Mouse (Mus musculus) brain, embryonic 14.5 days (tissue): ENCODE results near the gene Cers6. TPM values are rescaled to one million over a fixed set of nuclear protein-coding genes. Genes with fewer than 3 reads are reported as not detected.
A peak's percentile ranks its signal among the peaks of the same experiment; 100 is the strongest.

ENCODE experiments used
- DNase-seq: peaks from one replicate; pipeline ENCODE4 v3.0.0-alpha.2; 2011; ENCODE audit warnings: low read depth
- CTCF ChIP-seq: fragments of 200-500 bp; IDR thresholded peaks from 2 replicates; pipeline ENCODE4 v1.5.1; 2012; ENCODE audit warnings: inconsistent platforms, mild to moderate bottlenecking, moderate library complexity, borderline replicate concordance; ENCODE audit not compliant: insufficient read depth, insufficient read length; ENCODE audit errors: extremely low read depth
- POLR2A ChIP-seq: fragments of 200-500 bp; IDR thresholded peaks from 2 replicates; pipeline ENCODE4 v1.6.1; 2012; ENCODE audit warnings: mild to moderate bottlenecking, inconsistent platforms, borderline replicate concordance; ENCODE audit not compliant: poor library complexity, insufficient read depth, insufficient read length, severe bottlenecking; ENCODE audit errors: extremely low read depth
- polyA plus RNA-seq: library from polyadenylated mRNA; depleted of rRNA; stranded (reverse); fragments of >200 nt; gene quantifications from 2 replicates; pipeline ENCODE4 v1.2.3, GENCODE M21; 2012

Cers6 gene
- polyA plus RNA-seq, 1 experiment: 45.0 TPM

DNA sequence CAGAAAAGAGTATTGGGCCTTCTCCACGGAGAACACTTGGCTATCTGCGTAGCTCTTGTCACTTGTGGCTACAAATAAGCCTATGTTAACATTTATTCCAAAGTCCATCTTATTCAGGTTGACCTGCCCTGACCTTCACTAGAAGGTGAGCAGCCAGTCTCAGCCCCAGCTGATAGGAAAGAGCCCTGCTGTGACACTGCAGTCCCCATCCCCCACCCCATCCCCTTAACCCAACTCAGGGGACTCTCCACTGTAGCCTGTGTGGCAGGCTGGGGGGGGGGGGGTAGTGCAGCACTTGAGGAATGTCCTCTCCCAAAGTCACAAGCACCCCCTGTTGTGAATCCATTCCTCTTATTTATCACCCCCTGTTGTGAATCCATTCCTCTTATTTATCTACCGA is 270.8 kb downstream of the Cers6 start:
- no peak for DNase-seq
- no peak for TF ChIP-seq CTCF
- no peak for TF ChIP-seq POLR2A

DNA sequence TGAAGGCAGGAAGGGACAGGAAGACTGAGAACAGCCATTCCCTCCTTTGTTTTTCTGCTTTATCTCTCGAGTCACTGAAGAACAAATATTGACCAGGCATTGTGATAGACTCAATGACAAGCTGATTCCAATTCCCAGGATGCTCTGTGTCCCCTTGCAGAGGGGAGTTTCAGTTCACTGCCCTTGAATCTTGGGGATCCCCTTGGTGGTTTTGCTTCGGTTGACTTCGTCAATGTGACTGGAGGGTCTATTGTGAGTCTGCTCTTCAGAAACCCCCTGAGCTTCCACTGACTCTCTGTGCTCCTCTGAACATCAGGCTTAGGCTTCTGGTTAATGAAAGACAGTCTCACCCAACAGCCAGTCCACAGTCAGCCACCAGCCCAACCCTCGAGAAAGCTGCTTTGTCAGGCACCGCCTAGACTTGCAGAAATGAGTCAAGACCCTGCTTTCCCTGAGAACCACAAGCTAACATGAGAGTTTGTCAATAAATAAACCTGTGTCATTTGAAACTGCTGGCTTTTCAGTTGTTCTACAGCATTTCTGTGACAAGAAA is 271.3 kb downstream of the Cers6 start:
- TF ChIP-seq POLR2A (no peak), CTCF (no peak)
- DNase-seq: no peak

DNA sequence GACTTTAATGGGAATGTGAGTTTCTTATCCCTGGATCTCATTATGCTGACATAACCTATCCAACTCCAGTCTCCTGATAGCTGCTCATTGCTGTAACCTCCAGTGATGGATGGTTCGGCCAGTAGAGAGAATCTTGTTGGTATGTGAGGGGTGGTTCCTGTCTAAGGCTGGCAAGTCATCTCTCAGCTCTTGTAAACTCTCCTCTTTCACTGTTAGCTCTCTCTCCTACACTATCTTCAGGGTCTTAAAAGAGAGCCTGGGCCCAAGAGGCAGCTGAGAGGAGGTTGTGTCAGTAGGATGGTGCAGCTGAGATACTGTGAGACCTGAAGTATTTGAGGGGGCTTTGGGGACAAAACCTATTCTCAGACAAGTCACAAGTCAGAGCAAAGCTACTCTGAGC is 272.9 kb downstream of the Cers6 start:
- no peak for DNase-seq
- TF ChIP-seq CTCF (no peak), POLR2A (no peak)

DNA sequence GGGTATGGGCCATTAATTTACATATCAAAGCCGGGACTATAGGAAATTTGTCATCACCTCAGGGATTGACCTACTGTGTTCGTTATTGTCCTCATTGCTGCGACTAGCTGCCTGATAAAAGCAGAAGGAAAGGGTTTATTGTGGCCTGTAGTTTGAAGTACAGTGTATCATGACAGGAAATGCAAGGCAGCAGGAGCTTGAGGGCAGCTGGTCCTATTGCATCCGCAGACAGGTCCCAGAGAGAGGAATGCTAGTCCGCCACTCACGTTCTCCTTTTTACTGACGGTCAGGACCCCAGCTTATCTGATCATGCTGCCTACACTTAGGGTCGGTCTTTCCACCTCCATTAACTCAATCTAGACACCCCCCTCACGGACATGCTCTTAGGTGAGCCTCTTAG is 273.7 kb downstream of the Cers6 start:
- DNase-seq: no peak

DNA sequence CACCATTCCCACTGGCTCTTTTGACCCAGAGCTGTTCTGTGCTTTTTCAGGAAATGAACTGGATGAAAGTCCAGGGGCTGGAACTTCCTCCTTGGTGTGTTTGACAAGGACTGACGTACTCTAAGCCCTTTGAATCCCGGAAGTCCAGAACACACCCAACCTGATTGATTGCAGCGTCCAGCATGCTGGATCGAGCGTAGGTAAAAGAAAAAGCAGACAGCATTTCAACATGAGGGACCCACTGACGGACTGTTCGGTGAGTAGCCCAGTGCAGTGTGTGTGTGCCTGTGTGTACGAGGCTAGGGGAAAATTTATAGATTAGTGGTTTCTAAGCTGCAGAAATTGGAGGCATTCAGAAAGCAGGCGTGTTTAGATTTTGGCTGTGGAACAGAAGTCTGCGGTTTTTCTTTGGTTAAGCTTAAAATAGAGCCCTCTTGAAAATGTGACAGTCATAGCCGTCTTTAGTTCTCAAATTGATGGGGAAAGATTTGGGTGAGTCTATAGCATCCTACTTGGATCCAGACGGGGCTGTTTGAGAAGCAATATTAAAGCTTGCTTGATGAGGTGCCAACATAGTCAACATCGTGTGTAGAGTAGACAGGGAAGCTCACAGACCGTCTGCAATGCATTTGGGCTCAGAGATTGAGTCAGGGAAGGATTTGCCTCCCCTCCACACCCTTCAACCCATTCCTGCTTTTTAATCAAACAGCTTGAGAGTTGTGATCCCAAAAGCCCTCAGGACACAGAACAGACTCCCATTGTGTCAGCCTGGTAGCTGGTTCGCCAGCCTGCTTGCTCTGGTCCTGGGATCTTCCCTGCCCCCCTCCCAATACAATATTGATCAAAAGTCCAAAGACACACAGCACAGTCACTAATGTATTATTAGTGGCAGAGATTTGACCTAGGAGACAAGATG is 274.7 kb downstream of the Cers6 start, which contains the start of gene Nostrin:
Gene Nostrin (plus strand): TSS at position 140 of the 916 bp plus-strand sequence.
- no peak for TF ChIP-seq CTCF
- DNase-seq: peak; percentile 54

More for the DNA sequence above, 273.7 kb downstream of the Cers6 start:
- TF ChIP-seq POLR2A (no peak), CTCF (no peak)

DNA sequence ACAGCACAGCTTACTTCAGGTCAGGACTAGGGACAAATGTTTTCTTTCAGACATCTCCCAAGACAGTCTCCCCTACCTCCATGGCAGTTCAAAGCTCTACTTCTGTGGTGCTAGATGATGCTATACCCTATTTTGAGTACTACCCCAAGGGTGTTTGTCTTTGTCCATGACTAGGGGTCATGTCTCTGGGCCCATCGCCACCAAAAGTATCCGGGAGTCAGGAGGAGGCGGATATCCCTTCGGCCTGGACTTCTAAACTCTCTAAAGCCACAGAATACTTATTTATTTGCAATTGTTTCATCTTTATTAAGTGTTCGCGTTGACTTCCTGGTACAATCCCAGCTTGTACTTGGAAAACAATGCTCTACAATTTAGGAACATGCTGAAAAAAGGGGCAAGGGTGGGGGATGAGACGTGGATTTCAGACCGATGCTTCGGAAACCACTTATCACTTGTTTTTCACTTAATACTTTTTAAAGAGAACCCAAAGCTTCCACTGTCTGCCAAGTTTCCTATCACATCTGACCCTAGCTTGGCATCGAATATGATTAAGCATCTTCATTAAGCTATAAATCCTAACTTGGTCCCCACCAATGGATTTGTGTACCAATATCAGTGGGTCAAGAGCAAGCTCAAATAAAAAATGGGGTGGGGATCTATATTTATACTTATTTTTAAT is 276.3 kb downstream of the Cers6 start:
- TF ChIP-seq POLR2A (no peak), CTCF (no peak)
- no peak for DNase-seq

DNA sequence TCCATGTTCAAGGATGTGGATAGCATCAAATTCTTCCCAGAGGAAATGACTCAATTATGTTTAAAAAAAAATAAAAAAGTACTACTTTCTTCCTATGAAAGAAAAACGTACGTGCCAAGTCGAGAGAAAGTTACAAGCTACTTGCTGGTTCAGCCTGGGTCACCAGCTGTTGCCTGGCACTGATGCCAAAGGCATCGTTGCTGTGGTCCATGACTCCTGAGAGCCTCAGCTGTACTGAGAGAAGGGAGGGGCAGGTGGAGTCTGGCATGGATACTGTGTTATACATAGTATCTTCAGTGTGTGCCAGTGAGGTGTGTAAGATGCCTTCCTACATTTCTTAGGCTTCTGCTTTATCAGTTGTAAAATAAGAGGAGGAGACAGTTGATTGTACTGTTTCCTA is 277.5 kb downstream of the Cers6 start:
- TF ChIP-seq POLR2A (no peak), CTCF (no peak)
- DNase-seq: peak; percentile 37

DNA sequence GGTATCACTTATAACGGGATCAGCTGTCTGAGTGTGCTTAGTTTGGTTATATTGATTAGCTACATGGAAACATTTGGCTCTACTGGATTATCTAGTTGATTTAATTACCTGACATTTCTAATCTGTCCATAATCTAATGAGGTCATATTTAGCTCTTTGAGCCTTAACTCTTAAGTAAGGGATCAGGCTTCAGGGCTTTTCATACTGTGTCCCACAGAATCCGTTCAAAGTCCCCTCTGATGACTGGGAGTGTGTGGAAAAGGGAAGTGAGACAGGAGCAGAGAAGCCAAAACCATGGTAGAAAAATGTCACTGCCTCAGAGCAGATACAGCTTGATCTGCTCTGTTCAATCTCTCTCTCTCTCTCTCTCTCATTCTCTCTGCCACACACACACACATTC is 279.0 kb downstream of the Cers6 start:
- TF ChIP-seq POLR2A (no peak), CTCF (no peak)
- no peak for DNase-seq

DNA sequence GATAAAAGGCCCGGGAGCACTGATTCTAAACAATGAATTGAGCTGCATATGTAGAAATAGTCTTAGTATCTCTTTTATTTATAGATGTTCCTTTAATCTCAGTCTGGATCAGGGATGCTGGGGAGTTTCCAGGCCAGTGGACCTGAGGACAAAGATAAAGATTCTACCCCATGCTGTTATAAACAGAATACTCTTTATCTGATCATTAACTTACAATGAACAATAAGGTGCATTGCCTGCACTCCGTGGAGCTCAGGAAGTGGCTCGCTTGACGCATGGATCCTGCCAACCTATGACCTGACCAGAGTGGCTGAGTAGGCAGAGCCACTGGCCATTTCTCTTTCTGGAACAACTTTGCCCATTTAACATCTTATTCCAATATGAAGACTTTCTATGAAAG is 279.6 kb downstream of the Cers6 start:
- DNase-seq: no peak

DNA sequence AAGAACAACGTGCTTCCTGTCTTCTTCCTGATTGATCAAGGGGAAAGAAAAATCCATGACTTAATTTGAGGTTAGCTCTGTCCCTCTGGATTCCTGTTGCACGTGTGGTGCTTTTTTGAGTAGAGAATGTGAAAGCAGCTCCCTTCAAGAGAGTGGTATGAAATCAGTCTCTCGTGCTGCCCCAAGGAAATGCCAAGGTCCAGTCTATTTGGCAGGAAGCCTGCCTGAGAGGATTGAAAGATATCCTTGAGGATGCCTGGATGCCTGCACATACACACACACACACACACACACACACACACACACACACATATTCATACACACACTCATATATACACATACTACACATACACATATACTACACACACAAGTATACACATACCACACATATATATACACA is 287.4 kb downstream of the Cers6 start:
- no peak for TF ChIP-seq POLR2A
- TF ChIP-seq CTCF: no peak

More for the DNA sequence above, 279.6 kb downstream of the Cers6 start:
- TF ChIP-seq POLR2A: no peak

DNA sequence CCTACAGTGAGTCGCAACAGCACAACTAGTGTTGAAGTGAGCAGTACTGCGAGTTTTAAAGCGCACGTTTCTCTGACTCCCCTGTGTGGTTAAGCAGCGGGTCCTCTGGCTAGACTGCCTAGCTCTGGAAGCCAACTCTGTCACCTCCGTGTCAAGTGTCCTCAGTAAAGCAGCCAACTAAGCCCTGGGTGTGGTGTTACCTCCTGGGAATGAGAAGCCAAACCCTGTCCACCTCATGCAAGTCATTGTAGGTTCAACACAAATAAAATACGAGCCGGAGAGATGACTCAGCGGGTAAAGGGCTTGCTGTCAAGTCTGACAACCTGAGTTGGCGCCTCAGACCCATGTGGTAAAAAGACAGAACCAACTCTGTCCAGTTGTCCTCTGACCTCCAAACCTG is 287.9 kb downstream of the Cers6 start:
- TF ChIP-seq POLR2A: no peak
- DNase-seq: no peak

More for the DNA sequence above, 287.4 kb downstream of the Cers6 start:
- DNase-seq: no peak
